Mouse (Mus musculus): Measurements from ENCODE around the gene Fam49a.
"Not testable (repeated sequence)": the region's sequence is repeated elsewhere in the genome, so short reads cannot be mapped to it uniquely, and the experiment has no call there.

Gene Fam49a

DNA sequence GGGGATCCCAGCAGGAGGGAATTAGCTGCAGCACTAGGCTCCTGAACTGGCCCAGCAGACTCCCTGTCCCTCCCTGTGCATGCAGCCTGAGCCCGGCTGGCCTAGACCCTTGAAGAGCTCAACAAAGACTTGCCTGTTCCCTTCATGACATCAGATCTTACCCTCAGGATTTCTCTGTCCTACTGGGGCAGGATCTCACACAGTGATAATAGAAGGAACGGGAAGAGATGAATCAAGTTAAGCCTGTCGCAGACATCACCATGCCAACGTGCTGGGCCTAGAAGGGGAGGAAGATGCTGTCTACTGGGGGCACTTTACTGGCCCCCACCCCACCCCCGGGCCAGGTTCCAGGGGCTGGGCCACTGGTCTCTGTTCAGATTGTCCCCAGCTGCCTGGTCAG lies 53.1 kb downstream of the Fam49a start:
- no peak for DNase-seq

DNA sequence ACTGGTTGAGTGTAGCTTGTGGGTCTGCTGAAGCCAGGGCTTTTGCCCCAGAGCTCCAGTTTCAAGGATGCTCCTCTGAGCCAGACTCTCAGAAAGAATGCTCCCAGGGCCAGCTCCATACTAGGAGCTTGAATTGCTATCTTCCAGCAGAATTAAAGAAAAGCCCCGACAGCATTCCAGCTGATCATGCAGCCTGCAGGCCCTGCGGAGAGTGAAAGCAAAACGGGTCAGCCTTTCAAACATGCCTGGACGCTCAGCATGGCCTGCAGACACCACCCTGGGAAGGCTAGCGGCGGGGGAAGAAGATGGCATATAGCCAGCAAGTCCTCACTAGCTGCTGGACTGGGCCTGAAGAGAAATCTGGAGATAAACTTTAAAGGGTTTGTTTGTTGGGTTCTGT lies 55.0 kb downstream of the Fam49a start:
- peak; percentile 17 for DNase-seq

DNA sequence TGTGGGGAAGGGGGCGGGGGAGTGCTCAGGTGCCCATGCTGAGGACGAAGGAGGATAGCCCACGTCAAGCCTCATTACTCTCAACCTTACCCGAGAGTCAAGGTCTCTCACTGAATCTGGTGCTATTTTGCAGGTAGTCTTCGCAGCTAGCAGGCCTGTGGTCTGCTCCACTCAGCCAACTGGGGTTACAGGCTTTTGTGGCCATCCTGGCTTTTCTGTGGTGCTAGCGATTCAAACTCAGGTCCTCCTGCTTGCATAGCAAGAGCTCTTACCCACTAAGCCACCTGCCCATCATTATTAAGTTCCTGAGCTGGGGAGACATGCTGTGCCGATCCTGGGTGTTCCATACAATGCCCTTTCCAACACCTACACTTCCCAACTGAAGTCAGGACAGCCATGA lies 55.7 kb downstream of the Fam49a start:
- no peak for DNase-seq

DNA sequence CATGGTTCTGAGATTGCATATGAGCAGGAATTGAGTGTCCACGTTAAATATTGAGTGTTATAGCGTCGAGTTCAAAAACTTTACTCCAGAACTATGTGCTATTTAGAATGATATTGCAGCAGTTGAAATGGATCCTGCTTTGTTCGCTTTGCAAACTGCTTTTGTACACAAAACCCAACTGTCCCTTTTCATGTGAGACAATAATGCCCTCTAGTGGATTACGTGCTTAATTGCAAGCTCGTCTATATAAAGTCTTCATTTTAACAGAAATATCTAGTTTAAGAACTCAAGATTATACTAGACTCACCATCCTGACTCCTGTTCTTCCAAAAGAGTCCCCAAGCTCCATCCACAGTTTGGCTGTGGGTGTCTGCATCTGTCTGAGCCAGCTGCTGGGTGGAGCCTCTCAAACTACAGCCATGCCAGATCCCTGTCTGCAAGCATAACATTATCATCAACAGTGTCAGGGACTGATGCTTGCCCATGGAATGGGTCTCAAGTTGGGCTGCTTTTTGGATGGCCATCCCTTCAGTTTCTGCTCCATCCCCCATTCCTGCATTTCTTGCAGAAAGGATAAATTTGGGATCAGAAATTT lies 56.3 kb downstream of the Fam49a start:
- no peak for DNase-seq

DNA sequence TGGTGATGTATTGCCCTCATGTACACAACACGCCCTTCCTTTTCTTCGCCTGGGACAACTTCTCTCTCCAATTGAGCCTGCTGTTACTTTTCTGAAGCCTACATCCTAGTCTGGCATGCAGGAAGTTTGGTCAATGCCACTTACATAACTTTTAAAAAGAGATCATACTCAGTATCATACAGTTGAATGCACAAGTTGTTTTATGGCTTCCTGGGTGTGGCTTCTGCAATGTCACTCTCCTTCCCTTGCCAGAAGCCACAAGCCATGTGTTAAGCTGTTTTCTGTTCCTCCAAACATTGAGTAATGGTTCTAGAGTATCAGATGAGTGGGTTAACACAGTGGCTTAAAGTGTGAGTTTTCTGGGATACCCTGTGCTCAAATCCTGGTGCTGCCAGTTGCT lies 58.8 kb downstream of the Fam49a start:
- no peak for DNase-seq

DNA sequence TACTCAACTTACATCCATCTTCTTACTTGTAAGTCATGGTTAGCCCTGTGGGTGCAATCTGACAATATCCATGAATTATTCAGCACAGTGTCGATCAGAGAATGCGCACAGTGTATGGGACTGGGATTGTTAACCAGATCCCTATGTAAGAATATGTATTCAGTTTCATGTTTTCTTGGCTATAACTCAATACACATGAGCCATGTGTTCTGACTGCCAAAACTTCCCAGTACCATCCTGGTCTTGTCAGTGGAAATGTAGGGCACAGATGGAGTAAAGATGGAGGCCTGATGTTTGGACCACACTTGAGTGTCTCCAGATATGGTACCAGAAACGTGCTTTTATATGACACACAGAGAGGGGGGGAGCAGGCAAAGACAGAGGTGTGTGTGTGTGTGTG lies 59.2 kb downstream of the Fam49a start:
- DNase-seq, result no peak

DNA sequence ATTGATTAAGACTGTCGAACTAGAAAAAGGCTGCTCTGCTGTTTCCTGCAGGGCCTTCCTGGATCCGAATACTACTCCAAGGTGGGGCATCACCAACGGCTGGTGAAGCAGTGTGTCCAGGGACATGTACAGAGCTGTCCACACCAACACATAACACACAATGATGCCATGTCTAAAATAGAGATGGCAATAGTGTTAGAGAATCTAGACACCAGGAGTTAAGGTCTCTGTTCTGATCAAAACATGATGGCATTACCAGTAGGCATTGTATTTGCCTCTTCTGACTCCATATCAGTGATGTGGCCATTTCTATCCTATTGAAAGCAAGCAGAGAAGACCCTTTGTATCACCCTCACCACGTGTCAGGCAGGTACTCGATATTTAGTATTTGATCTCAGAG lies 61.1 kb downstream of the Fam49a start:
- DNase-seq, result no peak

DNA sequence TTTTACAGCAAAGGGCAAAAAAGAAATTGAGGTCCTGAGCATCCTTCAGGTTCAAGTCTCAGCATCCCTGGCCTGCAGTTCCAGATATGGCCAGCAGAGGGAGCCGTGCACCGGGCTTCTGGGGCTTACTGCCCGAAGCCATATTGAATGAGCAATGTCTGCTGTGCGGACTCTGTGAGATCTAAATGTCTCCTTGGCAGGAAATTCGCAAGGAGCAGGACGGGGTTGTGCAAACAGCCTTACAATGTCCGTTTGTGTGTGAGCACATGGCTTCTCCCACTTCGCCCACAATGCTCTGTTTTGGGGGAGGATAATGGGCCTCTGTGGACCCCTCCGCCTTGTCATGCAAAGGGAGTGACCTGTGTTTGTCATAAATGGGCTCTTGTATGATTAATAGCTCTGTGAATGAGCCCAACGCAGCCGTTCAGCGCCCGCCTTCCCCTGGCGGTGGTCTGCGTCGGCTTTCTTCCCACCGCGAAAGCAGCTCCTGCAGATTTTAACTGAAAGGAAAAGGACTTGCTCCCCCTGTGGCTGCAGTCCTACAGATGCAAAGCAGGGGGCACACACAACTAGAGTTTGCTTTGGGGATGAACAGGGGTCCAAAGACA lies 61.8 kb downstream of the Fam49a start:
- DNase-seq, result peak; percentile 69

DNA sequence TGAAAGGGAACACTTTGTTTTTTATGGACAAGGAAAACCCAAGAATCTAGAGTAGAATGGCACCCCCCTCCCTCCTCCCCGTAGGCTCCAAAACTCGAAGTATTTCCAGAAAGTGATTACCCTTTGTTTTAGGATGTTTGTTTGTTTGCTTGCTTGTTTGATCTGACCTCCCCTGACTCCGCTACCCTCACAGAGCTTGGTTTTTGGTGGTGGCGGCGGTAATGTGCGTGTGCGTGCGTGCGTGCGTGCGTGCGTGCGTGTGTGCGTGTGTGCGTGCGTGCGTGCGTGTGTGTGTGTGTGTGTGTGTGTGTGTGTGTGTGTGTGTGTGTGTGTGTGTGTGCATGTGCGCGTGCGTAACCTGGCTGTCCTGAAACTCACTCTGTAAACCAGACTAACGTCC lies 62.3 kb downstream of the Fam49a start:
- not testable (repeated sequence) for DNase-seq

DNA sequence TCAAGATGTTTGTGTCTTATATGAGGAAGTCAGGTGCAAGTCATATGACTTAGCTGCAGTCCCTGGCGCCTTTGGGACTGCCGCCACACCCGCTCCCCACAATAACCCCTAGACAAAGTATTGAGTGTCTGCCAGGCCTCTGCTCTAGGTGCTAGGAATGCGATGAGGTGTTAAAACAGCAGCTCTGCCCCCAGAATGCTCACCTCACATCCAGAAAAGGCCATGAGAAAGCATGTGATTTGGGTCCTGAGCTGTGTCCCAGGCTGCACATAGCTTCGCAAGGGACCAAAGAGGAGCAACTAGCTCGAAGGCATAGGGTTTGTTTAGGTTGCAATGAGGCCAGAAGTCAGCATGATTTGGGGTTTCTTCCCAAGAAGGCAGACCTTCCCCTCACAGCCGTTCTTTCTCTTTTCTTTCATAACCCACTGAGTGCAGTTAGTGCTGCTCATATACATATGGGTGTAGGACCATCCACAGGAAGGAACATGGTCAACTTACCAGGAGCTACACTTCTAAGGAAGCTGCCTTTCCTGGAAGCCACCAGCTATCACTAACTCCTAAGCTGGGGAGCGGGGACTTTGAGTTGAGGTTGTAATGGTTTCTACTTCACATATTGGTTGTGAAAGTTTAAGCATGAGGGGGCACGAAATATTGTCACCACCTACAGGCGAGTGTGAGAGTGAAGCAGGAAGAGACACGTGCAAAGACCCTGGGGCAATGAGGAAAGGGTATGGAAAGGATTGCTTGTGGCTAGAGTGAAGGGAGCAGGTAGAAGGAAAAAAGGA lies 71.8 kb downstream of the Fam49a start:
- DNase-seq, result no peak

DNA sequence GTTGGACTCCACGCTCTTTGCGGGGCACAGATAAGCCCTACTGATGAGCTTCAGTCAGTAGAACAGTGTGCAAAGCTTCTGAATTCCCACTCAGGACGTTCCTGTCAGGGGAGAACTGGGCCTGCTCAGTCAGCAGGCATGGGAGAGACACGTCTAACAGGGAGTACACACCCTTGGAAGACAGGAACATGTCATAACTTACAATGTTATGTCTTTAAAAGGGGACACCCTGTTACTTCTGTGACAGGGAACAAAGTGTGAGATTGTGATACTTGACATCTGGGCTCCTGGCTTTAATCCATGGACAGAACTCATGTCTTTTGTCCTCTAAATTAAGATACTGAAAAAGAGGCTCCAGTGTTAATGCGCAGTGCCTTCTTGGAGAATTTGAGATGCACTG lies 72.5 kb downstream of the Fam49a start:
- DNase-seq, result no peak

DNA sequence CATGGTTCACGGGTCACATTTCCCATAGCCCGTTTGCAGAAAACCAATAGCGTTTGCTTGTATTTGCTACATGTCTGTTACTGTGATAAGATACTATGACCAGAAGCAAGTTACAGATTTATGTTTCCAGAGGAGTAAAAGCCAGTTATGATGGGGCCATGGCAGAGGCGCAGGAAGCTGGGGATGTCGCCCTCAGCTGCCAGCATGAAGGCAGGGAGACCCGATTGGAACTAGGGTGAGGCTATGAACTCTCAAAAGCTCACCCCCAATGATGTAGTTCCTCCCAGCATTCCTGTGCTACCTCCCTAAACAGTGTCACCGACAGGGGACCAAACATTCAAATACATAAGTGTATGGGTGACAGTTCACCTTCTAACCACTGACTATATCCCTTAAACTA lies 73.6 kb downstream of the Fam49a start:
- no peak for DNase-seq

DNA sequence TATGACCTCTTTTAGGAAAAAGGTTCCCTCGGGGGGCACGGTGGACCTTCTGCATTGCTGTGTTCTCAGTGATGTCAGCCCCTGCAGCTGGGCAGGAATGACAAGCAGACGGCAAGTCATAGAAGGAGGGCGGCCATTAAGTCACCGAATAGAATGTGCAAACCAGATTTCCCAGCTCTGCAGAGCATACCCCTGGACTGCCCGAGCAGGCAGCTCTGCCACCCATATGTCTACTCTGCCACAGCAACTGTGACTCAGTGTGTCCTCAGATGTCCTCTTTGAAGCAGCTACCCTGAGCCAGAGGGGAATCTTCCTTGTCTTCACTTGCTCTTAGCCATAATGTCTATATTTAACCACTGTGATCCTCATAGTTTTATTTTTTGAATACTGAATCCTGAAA lies 75.4 kb downstream of the Fam49a start:
- DNase-seq, result no peak

DNA sequence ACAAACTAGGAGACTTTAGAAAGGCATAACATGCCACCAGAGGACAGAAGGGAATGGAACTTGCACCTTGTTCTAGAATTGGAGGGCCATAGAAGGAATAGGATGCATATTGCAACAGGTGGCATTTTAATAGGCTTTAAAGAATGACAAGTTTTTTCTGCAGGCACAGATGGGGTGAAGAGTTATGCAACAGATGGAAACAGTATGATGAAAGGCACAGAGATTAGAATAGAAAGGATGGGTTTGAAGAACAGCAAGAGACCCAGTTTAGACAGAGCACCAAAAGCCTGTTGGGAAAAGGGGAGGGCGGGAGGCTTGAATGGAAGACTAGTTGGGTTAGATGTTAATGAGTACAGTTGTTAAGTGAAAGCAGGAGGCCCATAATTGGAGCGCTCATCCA lies 81.4 kb downstream of the Fam49a start:
- DNase-seq, result no peak

DNA sequence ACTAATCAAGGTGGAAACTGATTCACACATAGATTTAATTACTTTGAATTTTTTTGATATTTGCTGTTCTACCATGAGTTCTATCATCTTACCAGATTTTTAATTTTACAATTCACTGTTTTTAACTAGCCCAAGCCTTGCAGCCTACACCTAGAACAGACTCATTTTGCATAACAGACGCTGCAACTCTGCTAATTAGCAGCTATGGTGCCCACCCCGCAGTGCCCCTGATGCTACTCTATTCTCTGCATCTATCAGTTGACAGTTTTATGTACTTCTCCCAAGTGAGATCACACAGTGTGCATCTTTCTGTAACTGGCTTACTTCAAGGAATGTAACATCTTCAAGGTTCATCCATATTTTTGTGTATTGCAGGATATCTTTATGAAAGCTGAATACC lies 86.7 kb downstream of the Fam49a start:
- DNase-seq, result no peak

DNA sequence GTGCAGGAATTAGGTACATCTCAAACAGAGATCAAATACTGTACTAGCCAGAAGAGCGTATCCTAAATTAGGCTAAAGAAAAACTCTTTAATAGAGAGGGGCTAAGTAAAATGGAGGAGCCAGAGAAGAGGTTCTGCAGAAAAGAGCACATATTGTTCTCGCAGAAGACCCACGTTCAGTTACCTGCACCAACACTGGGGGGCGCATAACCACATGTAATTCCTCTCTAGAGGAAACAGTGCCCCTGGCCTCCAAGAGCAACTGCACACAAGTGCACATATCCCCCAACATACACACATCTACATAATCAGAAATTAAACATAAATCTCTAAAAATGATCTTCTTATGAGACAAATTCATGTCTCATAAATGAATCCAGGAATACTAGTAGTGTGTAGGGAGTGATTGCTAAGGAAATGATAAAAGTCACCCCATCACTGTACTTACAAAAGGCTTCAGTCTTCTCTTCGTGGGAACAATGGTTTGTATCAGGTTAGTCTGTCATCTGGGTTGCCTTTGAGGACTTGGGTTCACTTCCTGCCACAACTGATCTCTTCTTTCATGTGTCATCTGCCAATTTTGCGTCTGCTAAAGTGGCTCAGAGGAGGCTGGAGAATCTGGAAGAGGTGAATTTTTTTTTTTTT lies 87.8 kb downstream of the Fam49a start:
- DNase-seq, result no peak

DNA sequence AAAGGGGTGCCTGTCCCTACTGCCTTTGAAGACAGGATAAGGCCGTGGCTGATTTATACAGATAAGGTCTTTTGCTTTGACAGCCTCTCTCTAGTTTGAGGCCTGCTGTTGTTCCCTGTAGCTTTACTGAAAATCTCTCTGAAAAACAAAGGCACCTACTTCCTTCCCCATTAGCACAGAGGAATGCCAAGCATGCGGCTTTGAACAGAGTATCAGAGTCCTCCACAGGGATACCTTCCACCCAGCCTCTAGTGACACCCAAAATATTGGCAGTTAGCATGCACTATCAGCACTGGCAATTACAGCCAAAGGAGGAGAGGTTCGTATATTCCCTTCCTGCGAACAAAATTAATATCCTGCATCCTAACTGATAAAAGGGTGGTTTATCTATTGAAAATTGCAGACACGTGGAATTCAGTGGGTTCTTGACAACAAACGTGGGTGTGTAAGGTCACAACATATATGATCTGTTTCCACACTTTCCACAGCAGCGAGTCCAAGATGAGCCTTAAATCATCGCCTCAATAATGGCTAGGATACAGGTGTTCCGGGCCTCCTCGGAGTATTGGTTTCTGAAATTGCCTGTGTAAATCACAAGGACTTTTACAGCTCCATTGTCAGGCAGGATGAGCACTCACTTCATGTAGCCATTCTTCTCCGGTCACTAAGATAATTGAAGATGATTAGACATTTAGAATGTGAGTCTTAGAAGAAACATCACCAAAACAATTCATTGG lies 90.0 kb downstream of the Fam49a start:
- DNase-seq, result no peak

DNA sequence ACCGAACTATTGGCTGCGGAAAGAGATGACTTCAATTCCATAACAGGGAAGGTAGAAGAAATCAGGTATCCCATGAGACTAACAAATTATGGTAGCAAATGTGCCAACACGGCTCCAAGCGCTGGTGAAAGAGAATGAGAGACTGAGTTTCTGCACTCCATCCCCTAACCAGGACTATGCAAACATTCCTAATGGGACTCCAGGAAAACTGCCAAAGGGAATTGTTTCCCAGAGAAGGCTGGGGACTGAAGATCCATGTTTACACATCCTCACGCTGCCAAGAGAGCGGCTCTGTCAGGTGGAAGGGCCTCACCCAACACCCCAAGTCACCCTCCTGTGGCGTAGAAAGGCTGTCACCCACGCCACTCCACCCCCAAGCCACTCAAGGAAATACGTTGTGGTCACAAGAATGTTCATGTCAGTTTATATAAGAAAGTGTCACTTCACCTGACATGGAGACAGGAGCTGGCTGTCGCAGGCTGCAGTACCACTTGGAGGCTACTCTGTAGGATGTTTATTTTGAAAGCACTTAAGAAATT lies 92.2 kb downstream of the Fam49a start:
- DNase-seq, result no peak

DNA sequence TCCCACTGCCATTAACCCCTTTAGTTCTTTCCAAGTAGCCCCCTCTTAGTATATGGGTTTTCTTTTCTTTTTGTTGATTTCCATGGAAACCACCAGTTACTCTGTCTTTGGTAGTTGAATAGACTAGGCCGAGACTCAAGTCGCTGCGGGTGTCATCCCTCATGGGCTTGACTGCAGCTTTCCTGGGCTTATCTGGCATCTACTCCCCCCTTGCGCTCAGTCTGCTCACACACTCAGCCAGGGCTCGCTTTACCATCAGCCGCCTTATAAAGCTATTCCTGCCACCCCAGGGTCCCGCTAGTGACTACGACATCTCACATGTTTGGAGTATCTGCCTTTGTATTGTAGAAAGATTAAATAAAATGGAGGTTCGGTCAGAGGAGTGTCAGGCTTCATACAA lies 94.1 kb downstream of the Fam49a start:
- DNase-seq, result no peak

DNA sequence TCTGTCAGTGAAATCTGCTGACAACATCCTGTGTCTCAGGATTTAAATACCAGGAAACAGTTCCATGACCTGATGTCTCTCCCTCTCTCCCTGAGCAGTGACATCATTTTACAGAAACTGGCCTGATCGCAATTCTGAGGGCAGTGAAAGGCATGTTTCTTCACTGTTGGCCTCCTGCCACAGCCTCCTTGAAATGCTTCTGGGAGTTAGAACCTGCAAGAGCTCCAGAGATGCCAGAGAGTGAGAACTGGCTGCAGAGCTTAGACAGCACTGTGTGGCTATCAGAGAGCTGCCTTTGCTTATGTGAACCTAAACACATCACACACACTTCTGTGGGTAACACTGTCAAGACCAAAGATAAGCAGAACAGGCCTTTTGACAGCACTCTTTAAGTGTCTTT lies 94.5 kb downstream of the Fam49a start:
- no peak for DNase-seq

DNA sequence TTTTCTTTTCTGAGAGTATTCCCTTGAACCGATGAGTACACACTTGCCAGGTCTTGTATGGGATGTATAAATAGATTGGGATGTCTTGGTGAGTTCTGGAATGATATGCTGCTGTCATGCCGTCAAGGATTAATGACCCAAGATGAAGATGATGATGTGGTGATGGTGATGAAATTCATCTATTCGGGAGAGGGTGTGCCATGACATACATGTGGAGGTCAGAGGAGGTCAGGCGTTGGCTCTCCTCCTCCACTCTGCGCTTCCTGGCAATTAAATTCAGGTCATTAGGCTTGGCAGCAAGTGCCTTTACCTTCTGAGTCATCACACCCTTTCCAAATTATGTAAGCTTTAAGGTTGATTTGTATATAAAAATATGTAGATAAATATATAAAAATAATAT lies 95.0 kb downstream of the Fam49a start:
- DNase-seq, result no peak

DNA sequence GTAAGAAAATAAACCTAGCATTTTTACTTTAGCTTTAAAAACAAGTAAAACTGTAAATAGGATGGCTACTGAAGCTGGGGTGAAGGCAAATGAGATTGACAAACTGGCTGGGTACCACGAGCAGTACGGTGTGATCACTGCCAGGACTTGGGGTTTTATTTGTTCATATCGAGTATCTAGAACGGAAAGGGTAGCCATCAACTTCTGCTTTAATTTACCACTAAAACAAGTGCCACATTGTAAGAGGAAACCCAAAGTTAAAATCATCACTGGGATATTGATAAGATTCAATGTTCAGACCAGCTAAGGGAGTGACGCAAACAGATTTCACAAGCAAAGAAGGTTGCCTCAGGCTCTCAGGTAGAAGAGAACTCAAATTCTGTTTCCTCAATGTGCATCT lies 98.0 kb downstream of the Fam49a start:
- no peak for DNase-seq

DNA sequence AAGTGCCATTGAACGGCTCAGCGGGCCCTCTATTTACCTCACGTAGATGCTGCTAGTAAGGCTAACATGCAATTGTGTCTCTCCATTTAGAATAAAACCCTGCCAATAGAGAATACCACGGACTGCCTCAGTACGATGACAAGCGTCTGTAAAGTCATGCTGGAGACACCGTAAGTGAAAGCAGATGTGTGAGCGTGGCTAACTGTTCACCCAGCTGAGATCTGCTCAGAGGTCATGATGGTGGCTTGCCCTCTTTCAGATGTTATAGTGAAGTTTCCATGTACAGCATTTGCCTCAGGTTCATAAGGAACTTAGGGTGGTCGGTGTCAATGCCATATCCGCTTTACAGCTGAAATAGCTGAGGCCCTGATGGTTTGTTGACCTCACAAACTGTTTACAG lies 100.4 kb downstream of the Fam49a start:
- no peak for DNase-seq
